Mouse (Mus musculus) heart, adult 11 months (tissue): ENCODE data around the gene Zswim4.

ENCODE experiments used
- DNase-seq: peaks from one replicate; pipeline ENCODE4 v3.0.0; 2022

Gene Zswim4

GRCm38 (mm10) chr8:84223322-84224029 lies 13.4 kb downstream of the Zswim4 start:
- no peak for DNase-seq

GRCm38 (mm10) chr8:84222566-84223165 lies 14.2 kb downstream of the Zswim4 start:
- DNase-seq: peak; percentile 96

GRCm38 (mm10) chr8:84220105-84220504 lies 16.8 kb downstream of the Zswim4 start:
- peak; percentile 96 for DNase-seq

GRCm38 (mm10) chr8:84218143-84218542 lies 18.7 kb downstream of the Zswim4 start:
- peak; percentile 96 for DNase-seq

GRCm38 (mm10) chr8:84217206-84217605 lies 19.6 kb downstream of the Zswim4 start:
- DNase-seq: no peak

- DNase-seq: peak; percentile 82
Measured at GRCm38 (mm10) chr8:84213277-84213676, 23.6 kb downstream of the Zswim4 start.

- DNase-seq: peak; percentile 94
Measured at GRCm38 (mm10) chr8:84211881-84212563, 24.8 kb downstream of the Zswim4 start.

GRCm38 (mm10) chr8:84211202-84211601 lies 25.7 kb downstream of the Zswim4 start:
- DNase-seq: peak; percentile 95

GRCm38 (mm10) chr8:84210167-84210791 lies 26.6 kb downstream of the Zswim4 start:
- DNase-seq: peak; percentile 96

GRCm38 (mm10) chr8:84208381-84209380 lies 28.2 kb downstream of the Zswim4 start:
- peak; percentile 93 for DNase-seq

- DNase-seq: peak; percentile 99
Measured at GRCm38 (mm10) chr8:84207811-84208210, 29.0 kb downstream of the Zswim4 start.

GRCm38 (mm10) chr8:84206666-84207065 lies 30.2 kb downstream of the Zswim4 start:
- DNase-seq: peak; percentile 87

- peak; percentile 90 for DNase-seq
Measured at GRCm38 (mm10) chr8:84205073-84205472, 31.8 kb downstream of the Zswim4 start.

- peak; percentile 100 for DNase-seq
Measured at GRCm38 (mm10) chr8:84203975-84204772, 32.7 kb downstream of the Zswim4 start.

GRCm38 (mm10) chr8:84202938-84203917 lies 33.6 kb downstream of the Zswim4 start:
- peak; percentile 100 for DNase-seq

GRCm38 (mm10) chr8:84202466-84202865 lies 34.4 kb downstream of the Zswim4 start:
- peak; percentile 98 for DNase-seq

GRCm38 (mm10) chr8:84201545-84202245 lies 35.2 kb downstream of the Zswim4 start:
- DNase-seq: peak; percentile 100

GRCm38 (mm10) chr8:84200652-84201544 lies 36.0 kb downstream of the Zswim4 start:
- peak; percentile 100 for DNase-seq
